Mouse (Mus musculus) forebrain, embryonic 10.5 days (tissue): ENCODE measurements at regions not wholly inside any gene's neighbourhood (a gene's known extent, or its start where the extent isn't known, plus 50 kb on each side); places are given as distances from the start of the nearest gene placed in this dataset.

Experiments used
- DNase-seq: peaks from one replicate; pipeline ENCODE4 v3.0.0-alpha.2; 2017; ENCODE audit warnings: low spot score; ENCODE audit errors: extremely low spot score
- H3K27ac ChIP-seq: fragments of 300-500 bp; sonication (generic); 2 replicates; pipeline ENCODE4 v1.5.1; 2016; ENCODE audit warnings: mild to moderate bottlenecking
- H3K27me3 ChIP-seq: fragments of 300-500 bp; sonication (generic); 2 replicates; pipeline ENCODE4 v1.6.1; 2016; ENCODE audit warnings: mild to moderate bottlenecking; ENCODE audit not compliant: poor library complexity, severe bottlenecking
- H3K36me3 ChIP-seq: fragments of 300-500 bp; sonication (generic); replicated peaks from 2 replicates; pipeline ENCODE4 v1.6.1; 2016; ENCODE audit warnings: mild to moderate bottlenecking, moderate library complexity
- H3K4me1 ChIP-seq: fragments of 300-500 bp; sonication (generic); 2 replicates; pipeline ENCODE4 v1.6.1; 2016
- H3K4me3 ChIP-seq: fragments of 300-500 bp; sonication (generic); 2 replicates; pipeline ENCODE4 v1.5.1; 2016; ENCODE audit warnings: mild to moderate bottlenecking, moderate library complexity
- H3K9me3 ChIP-seq: fragments of 300-500 bp; sonication (generic); 2 replicates; pipeline ENCODE4 v1.6.1; 2016; ENCODE audit warnings: mild to moderate bottlenecking, moderate library complexity
- WGBS: fragments of 180-500 bp; shearing (Covaris S2); methylation state at CpG from one replicate; pipeline ENCODE4 v1.1.7; 2016; 5-methylcytosine and 5-hydroxymethylcytosine counted together

GRCm38 (mm10) chr5:77672073-77672924 lies 264.5 kb upstream of the Igfbp7 start:
- Histone ChIP-seq H3K27ac (no peak overlapping the region), H3K27me3 (no peaks in the 10 kb centered on the region), H3K4me1 (no peaks in the 10 kb centered on the region), H3K4me3 (no peak overlapping the region), H3K36me3 (no peaks in the 10 kb centered on the region), H3K9me3 (no peaks in the 10 kb centered on the region)
- 93% methylated on average over 15 of the region's 15 CpGs for WGBS
- no peak for DNase-seq

GRCm38 (mm10) chr5:77663096-77663495 lies 255.3 kb upstream of the Igfbp7 start:
- no peaks in the 10 kb centered on the region for H3K9me3 ChIP-seq
- H3K27me3 ChIP-seq: no peaks in the 10 kb centered on the region
- no peak overlapping the region for H3K27ac ChIP-seq
- no peaks in the 10 kb centered on the region for H3K4me1 ChIP-seq
- WGBS: 76% methylated on average over 3 of the region's 3 CpGs
- H3K36me3 ChIP-seq: no peaks in the 10 kb centered on the region
- H3K4me3 ChIP-seq: no peak overlapping the region
- DNase-seq: no peak

GRCm38 (mm10) chr5:77659016-77659415 lies 251.2 kb upstream of the Igfbp7 start:
- Histone ChIP-seq H3K4me3 (no peak overlapping the region), H3K4me1 (no peaks in the 10 kb centered on the region), H3K27ac (no peak overlapping the region), H3K27me3 (no peaks in the 10 kb centered on the region), H3K9me3 (no peaks in the 10 kb centered on the region), H3K36me3 (no peaks in the 10 kb centered on the region)
- no peak for DNase-seq
- WGBS: 97% methylated on average over 6 of the region's 6 CpGs

- Histone ChIP-seq H3K27me3 (no peaks in the 10 kb centered on the region), H3K27ac (no peak overlapping the region), H3K36me3 (no peaks in the 10 kb centered on the region), H3K4me1 (peaks cover 4% of the 10 kb centered on the region; the same call in 1 of the 2 replicates), H3K4me3 (no peak overlapping the region), H3K9me3 (no peaks in the 10 kb centered on the region)
- 86% methylated on average over 5 of the region's 5 CpGs for WGBS
- no peak for DNase-seq
Observed at GRCm38 (mm10) chr5:77644651-77645050, 236.8 kb upstream of the Igfbp7 start.

- no peak for DNase-seq
- H3K27ac ChIP-seq: no peak overlapping the region
- no peak overlapping the region for H3K4me3 ChIP-seq
- WGBS: 83% methylated on average over 4 of the region's 4 CpGs
- H3K27me3 ChIP-seq: no peaks in the 10 kb centered on the region
- H3K36me3 ChIP-seq: no peaks in the 10 kb centered on the region
- H3K9me3 ChIP-seq: no peaks in the 10 kb centered on the region
- H3K4me1 ChIP-seq: no peaks in the 10 kb centered on the region
Observed at GRCm38 (mm10) chr5:77620402-77620801, 212.6 kb upstream of the Igfbp7 start.

- WGBS: 87% methylated on average over 6 of the region's 6 CpGs
Observed at GRCm38 (mm10) chr5:77610496-77610895, 202.7 kb upstream of the Igfbp7 start.

GRCm38 (mm10) chr5:77594719-77595118 lies 186.9 kb upstream of the Igfbp7 start:
- Histone ChIP-seq H3K4me1 (no peaks in the 10 kb centered on the region), H3K4me3 (no peak overlapping the region), H3K27ac (no peak overlapping the region), H3K27me3 (no peaks in the 10 kb centered on the region), H3K9me3 (no peaks in the 10 kb centered on the region), H3K36me3 (no peaks in the 10 kb centered on the region)
- WGBS: 91% methylated on average over 4 of the region's 4 CpGs
- no peak for DNase-seq

More at GRCm38 (mm10) chr5:77610496-77610895, 202.7 kb upstream of the Igfbp7 start:
- no peak overlapping the region for H3K27ac ChIP-seq
- H3K27me3 ChIP-seq: no peaks in the 10 kb centered on the region
- H3K36me3 ChIP-seq: no peaks in the 10 kb centered on the region
- no peak overlapping the region for H3K4me3 ChIP-seq
- DNase-seq: no peak
- no peaks in the 10 kb centered on the region for H3K4me1 ChIP-seq
- H3K9me3 ChIP-seq: peaks cover 4% of the 10 kb centered on the region

GRCm38 (mm10) chr5:77589252-77589651 lies 181.4 kb upstream of the Igfbp7 start:
- Histone ChIP-seq H3K4me3 (no peak overlapping the region), H3K9me3 (no peaks in the 10 kb centered on the region), H3K4me1 (no peaks in the 10 kb centered on the region), H3K27me3 (no peaks in the 10 kb centered on the region), H3K27ac (no peak overlapping the region), H3K36me3 (no peaks in the 10 kb centered on the region)
- 89% methylated on average over 3 of the region's 3 CpGs for WGBS
- no peak for DNase-seq

GRCm38 (mm10) chr5:77581702-77582101 lies 173.9 kb upstream of the Igfbp7 start:
- Histone ChIP-seq H3K36me3 (no peaks in the 10 kb centered on the region), H3K27me3 (peaks cover 7% of the 10 kb centered on the region; the same call in 1 of the 2 replicates), H3K9me3 (no peaks in the 10 kb centered on the region), H3K27ac (no peak overlapping the region), H3K4me1 (peaks cover 24% of the 10 kb centered on the region), H3K4me3 (no peak overlapping the region)
- DNase-seq: no peak
- 74% methylated on average over 6 of the region's 6 CpGs for WGBS

- peaks cover 24% of the 10 kb centered on the region for H3K4me1 ChIP-seq
- H3K9me3 ChIP-seq: no peaks in the 10 kb centered on the region
- 58% methylated on average over 6 of the region's 6 CpGs for WGBS
- H3K36me3 ChIP-seq: no peaks in the 10 kb centered on the region
- no peak overlapping the region for H3K27ac ChIP-seq
- DNase-seq: no peak
- H3K4me3 ChIP-seq: no peak overlapping the region
- H3K27me3 ChIP-seq: peaks cover 7% of the 10 kb centered on the region; the same call in 1 of the 2 replicates
Observed at GRCm38 (mm10) chr5:77581106-77581638, 173.3 kb upstream of the Igfbp7 start.

GRCm38 (mm10) chr5:77579826-77580745 lies 172.2 kb upstream of the Igfbp7 start:
- H3K27me3 ChIP-seq: peaks cover 7% of the 10 kb centered on the region; the same call in 1 of the 2 replicates
- H3K4me1 ChIP-seq: peaks cover 24% of the 10 kb centered on the region
- H3K36me3 ChIP-seq: no peaks in the 10 kb centered on the region
- no peaks in the 10 kb centered on the region for H3K9me3 ChIP-seq
- no peak overlapping the region for H3K4me3 ChIP-seq
- no peak for DNase-seq
- 62% methylated on average over 20 of the region's 20 CpGs for WGBS
- no peak overlapping the region for H3K27ac ChIP-seq

GRCm38 (mm10) chr5:77576881-77577280 lies 169.0 kb upstream of the Igfbp7 start:
- whole genome bisulfite sequencing: 93% methylated on average over 5 of the region's 5 CpGs
- DNase-seq: no peak
- Histone ChIP-seq H3K27ac (no peak overlapping the region), H3K4me1 (peaks cover 24% of the 10 kb centered on the region), H3K4me3 (no peak overlapping the region), H3K9me3 (no peaks in the 10 kb centered on the region), H3K27me3 (peaks cover 7% of the 10 kb centered on the region; the same call in 1 of the 2 replicates), H3K36me3 (no peaks in the 10 kb centered on the region)
